Mouse (Mus musculus): Measurements from ENCODE around the gene Fes.

DNA sequence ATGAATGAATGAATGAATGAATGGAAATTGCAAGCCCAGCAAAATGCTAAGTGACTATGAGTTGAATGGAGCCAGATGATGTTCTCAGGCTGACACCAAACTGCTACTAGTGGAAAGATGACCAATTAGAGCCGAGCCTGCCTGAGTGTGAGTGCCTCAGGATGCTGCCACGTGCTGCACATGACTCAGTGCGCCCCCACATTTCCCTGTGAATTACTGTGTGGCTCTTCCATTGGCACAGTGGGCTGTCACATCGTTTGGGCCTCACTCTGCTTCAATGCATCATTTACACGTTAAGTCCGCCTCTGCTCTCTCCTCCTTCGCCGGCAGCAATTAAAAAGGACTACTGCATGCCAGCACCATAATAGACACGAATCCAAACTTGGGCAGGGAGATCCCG lies 24.5 kb upstream of the Fes start:
- TF ChIP-seq CTCF (IDR thresholded peaks at IDR 0.05; ENCODE audit: extremely low read depth, insufficient read depth, insufficient read length, insufficient replicate concordance) (no peak), POLR2A (IDR thresholded peaks at IDR 0.05; ENCODE audit: low read depth, low read length) (no peak)

All from spleen, adult 2 months (tissue).